Mouse (Mus musculus) heart, embryonic 12.5 days (tissue): ENCODE measurements around the gene Gm15091. TPM values are rescaled to one million over a fixed set of nuclear protein-coding genes. Genes with fewer than 3 reads are reported as not detected.
"Not testable (repeated sequence)": the region's sequence is repeated elsewhere in the genome, so short reads cannot be mapped to it uniquely, and the experiment has no call there.

Experiments
- ATAC-seq: fragments of 200-750 bp; cut with Nextera tagmentation; 2 replicates; pipeline ENCODE4 v1.8.0; 2017; ENCODE audit warnings: moderate TSS enrichment, moderate library complexity; ENCODE audit not compliant: insufficient number of reproducible peaks, low FRiP score
- H3K27ac ChIP-seq: fragments of 300-500 bp; sonication (generic); 2 replicates; pipeline ENCODE4 v1.5.1; 2016; ENCODE audit warnings: mild to moderate bottlenecking, moderate library complexity; ENCODE audit not compliant: poor library complexity, severe bottlenecking
- H3K27me3 ChIP-seq: fragments of 300-500 bp; sonication (generic); replicated peaks from 2 replicates; pipeline ENCODE4 v1.6.1; 2016; ENCODE audit warnings: mild to moderate bottlenecking, moderate library complexity
- H3K36me3 ChIP-seq: fragments of 300-500 bp; sonication (generic); 2 replicates; pipeline ENCODE4 v1.6.1; 2016; ENCODE audit warnings: mild to moderate bottlenecking, moderate library complexity
- H3K4me1 ChIP-seq: fragments of 300-500 bp; sonication (generic); replicated peaks from 2 replicates; pipeline ENCODE4 v1.6.1; 2016; ENCODE audit warnings: mild to moderate bottlenecking
- H3K4me2 ChIP-seq: fragments of 300-500 bp; sonication (generic); 2 replicates; pipeline ENCODE4 v1.6.1; 2016; ENCODE audit warnings: mild to moderate bottlenecking, moderate library complexity
- H3K4me3 ChIP-seq: fragments of 300-500 bp; sonication (generic); 2 replicates; pipeline ENCODE4 v1.5.1; 2016; ENCODE audit warnings: mild to moderate bottlenecking
- H3K9ac ChIP-seq: fragments of 300-500 bp; sonication (generic); 2 replicates; pipeline ENCODE4 v1.6.1; 2016; ENCODE audit warnings: mild to moderate bottlenecking, moderate library complexity
- H3K9me3 ChIP-seq: fragments of 300-500 bp; sonication (generic); replicated peaks from 2 replicates; pipeline ENCODE4 v1.6.1; 2016; ENCODE audit warnings: mild to moderate bottlenecking, moderate library complexity
- WGBS: fragments of 180-500 bp; shearing (Covaris S2); methylation state at CpG from one replicate; pipeline ENCODE4 v1.1.7; 2016; 5-methylcytosine and 5-hydroxymethylcytosine counted together
- polyA plus RNA-seq: library from polyadenylated mRNA; unstranded; fragments of >200 nt; fragmentation: Nextera tagmentation; extraction: Ambion mirVana; gene quantifications from 2 replicates; pipeline ENCODE4 v1.2.1, GENCODE M21; 2016

Gene Gm15091
- polyA plus RNA-seq: not detected in 2 replicates

DNA sequence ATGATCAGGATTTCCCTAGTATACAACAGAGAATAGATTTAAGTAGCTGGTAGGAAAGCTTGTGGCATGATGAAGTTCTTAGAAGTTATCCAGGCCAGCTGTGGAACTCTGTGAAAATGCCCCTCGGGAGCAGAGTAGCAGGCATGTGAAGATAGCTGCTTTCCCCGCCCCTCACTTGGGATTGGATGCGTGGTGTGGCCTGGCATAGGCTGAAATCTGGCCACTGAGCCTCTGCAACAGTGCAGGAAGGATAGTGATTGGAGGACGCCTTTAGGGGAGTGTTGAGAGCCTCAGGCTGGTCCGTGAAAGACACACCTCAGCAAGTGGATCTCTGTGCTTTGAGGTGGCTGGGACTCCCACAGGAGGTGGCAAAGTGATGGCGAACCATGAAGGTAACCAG lies at the start of gene Gm15091:
Gm15091 (plus strand) TSS at position 301 of the 400 bp plus-strand sequence.
- not testable (repeated sequence) for H3K27ac ChIP-seq, ATAC-seq, H3K4me1 ChIP-seq, H3K4me2 ChIP-seq, H3K4me3 ChIP-seq, H3K27me3 ChIP-seq, H3K9ac ChIP-seq, H3K9me3 ChIP-seq, H3K36me3 ChIP-seq
- 66% methylated on average over 5 of the region's 6 CpGs for WGBS

Other genes starting within 250 kb of the Gm15091 start
- not detected in 2 replicates for gene Gm15097, start 157.2 kb upstream of the Gm15091 start, polyA plus RNA-seq